Mouse (Mus musculus) inflammation-experienced regulatory T-cells, adult 6 months (primary cell): Measurements from ENCODE around the gene Hsd3b7. TPM values are rescaled to one million over a fixed set of nuclear protein-coding genes. Genes with fewer than 3 reads are reported as not detected.
A peak's percentile ranks its signal among the peaks of the same experiment; 100 is the strongest.

Source experiments
- ATAC-seq: one replicate; pipeline ENCODE4 v1.8.0; 2017
- polyA plus RNA-seq, 3 experiments: library from polyadenylated mRNA; unstranded; fragments of 100-300 nt; shearing (Covaris generic); gene quantifications; one replicate each; pipeline ENCODE4 v1.2.1; 2017

Hsd3b7 gene
- polyA plus RNA-seq, 3 experiments from 2014 or later = 3.6 to 5.5 (median 5.2) TPM

DNA sequence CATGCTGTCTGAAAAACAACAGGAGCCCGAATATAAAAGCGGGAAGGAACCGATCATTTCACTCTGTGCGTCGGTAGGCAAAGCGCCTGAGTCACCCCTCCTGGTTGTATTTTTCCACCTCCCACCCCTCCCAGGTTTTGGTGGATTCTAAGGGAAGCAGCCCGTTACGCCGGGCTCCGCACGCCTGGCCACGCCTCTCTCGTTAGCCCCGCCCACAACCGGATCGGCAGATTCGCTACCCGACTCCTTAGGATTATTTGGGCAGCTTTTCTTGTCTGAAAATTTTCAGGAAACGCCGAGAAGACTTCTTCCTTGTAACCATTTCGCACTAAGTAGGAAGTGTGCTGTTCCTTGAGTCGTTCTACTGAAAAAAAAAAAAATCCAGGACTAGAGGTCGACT lies 24.0 kb upstream of the Hsd3b7 start, which contains the start of gene Setd1a:
Setd1a (plus strand) TSS at position 245 of the 400 bp plus-strand sequence.
- peak; percentile 38 for ATAC-seq

DNA sequence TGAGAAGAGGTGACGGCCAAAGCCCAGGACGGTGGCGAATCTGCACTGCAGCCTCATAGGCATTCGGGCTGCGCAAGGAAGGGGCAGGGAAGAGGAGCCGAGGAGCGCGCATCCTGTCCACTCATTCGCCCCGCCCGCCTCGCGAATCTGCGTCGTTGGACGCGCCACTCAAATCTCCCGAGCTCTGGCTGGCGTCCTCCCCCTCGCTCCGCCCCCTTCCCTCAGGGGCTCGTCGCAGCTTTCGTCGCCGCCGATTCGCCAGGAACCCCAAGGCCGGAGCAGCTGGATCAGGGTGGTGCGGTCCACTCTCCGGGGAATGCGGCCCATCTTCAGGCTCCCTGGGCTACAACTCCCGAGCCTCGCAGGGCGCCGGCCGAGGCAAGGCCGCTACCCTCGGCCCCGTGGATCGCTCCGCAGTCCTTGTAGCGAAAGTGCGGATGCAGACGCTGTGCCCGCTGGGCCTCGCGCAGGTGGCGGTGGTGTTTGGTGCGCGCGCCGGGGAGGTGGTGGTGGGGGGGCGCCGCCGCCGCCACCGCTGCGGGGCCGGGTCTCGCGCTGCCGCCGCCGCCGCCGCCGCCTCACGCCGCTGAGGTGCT lies 23.4 kb upstream of the Hsd3b7 start:
- ATAC-seq = peak; percentile 96

DNA sequence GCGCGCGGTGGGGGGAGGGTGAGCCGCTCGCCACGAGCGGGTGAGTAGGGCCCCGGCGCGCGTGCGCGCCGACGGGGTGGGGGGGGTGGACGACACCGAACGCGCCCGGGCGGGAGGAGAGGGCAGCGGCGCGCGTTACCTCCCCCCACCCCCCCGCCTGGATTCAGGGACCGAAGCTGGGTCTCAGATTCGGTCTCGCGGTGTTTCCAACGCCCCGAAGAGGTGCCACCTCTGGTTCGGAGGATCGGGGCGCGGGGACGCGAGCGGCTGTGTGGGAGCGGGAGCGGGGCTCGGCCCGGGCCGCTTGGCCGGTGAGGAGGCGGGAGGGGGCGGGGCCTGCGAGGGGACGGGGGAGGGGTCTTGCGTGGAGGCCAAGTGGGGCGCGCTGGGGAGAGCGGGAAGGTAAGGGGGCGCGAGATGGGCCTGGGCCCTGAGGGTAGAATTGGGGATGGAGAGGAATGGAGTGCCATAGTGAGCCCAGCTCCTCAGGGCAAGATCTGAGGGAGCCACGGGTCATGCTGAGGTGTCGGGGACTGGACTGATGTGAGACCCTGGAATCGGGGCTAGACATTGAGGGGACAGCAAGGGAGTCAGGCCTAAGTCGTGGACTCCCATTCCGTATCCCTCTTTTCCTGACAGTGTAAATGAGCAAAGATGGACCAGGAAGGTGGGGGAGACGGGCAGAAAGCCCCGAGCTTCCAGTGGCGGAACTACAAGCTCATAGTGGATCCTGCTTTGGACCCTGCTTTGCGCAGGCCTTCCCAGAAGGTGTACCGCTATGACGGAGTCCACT lies 22.7 kb upstream of the Hsd3b7 start:
- no peak for ATAC-seq

- no peak for ATAC-seq
Measured at GRCm38 (mm10) chr7:127778350-127778749, 22.1 kb upstream of the Hsd3b7 start.

- ATAC-seq = no peak
Measured at GRCm38 (mm10) chr7:127785308-127785707, 15.1 kb upstream of the Hsd3b7 start, which contains the start of gene Gm49388. TSS of gene Gm49388 (plus strand) at chr7:127785608.

GRCm38 (mm10) chr7:127797076-127797845 lies 3.1 kb upstream of the Hsd3b7 start:
- ATAC-seq = no peak

- no peak for ATAC-seq
Measured at GRCm38 (mm10) chr7:127798591-127798990, 1.8 kb upstream of the Hsd3b7 start.

DNA sequence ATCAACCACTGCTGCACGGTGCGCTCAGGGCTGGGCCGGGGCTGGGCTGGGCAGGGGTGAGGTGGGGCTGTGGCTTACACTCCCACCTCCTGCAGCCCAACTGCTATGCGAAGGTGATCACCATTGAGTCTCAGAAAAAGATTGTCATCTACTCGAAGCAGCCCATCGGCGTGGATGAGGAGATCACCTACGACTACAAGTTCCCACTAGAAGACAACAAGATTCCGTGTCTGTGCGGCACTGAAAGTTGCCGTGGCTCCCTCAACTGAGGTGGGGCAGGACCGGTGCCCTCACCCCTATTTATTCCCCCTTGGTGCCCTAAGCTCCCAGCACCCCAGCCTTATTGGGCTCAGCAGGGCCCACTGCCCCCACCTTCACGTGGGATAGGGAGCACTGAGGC lies 1.2 kb upstream of the Hsd3b7 start:
- no peak for ATAC-seq

GRCm38 (mm10) chr7:127799738-127800137 lies 666 bp upstream of the Hsd3b7 start:
- no peak for ATAC-seq

GRCm38 (mm10) chr7:127801010-127801621 lies 712 bp downstream of the Hsd3b7 start:
- no peak for ATAC-seq

GRCm38 (mm10) chr7:127802313-127802712 lies 1.9 kb downstream of the Hsd3b7 start:
- ATAC-seq = no peak

GRCm38 (mm10) chr7:127808821-127809220 lies 8.4 kb downstream of the Hsd3b7 start:
- ATAC-seq = no peak

- ATAC-seq = no peak
Measured at GRCm38 (mm10) chr7:127809846-127810245, 9.4 kb downstream of the Hsd3b7 start.

DNA sequence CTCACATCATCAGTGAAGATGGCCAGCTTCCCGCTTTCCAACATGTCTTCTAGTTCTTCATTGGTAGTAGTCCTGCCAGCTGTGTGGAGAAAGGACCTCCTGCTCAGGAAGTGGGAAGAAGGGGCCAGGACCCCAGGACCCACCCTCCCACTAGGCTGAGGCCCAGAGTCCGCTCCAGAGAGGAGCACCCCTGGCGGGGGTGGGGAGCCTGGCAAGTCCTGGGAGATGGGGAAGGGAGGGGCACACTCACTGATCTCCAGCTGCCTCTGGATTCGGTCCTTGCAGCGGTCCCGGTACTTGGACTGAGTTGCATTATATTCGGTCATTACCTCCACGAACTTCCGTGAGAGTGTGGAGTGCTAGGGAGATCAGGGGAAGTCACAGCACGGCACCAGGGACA lies 10.2 kb downstream of the Hsd3b7 start:
- ATAC-seq = no peak

- no peak for ATAC-seq
Measured at GRCm38 (mm10) chr7:127811240-127811639, 10.8 kb downstream of the Hsd3b7 start.

GRCm38 (mm10) chr7:127812292-127812691 lies 11.9 kb downstream of the Hsd3b7 start:
- no peak for ATAC-seq

DNA sequence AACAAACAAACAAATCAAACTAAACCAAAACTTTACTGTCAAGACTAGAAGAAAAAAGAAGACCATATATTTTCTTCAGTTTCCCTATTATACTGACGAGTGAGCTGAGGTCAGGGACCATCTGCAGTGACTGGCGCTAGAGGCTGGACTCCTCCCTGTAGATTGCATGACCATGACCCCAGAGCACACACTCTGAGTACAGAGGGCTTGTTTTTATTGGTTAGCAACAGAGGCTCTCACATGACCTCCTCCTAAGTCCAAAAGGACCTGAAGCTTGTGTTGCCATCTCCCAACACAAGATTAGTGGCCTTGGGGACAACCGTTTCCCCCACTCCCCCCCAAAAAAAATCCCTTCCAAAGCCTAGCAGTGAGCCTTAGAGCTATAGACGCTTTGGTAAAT lies 13.4 kb downstream of the Hsd3b7 start:
- no peak for ATAC-seq

- no peak for ATAC-seq
Measured at GRCm38 (mm10) chr7:127814241-127814921, 14.0 kb downstream of the Hsd3b7 start.

DNA sequence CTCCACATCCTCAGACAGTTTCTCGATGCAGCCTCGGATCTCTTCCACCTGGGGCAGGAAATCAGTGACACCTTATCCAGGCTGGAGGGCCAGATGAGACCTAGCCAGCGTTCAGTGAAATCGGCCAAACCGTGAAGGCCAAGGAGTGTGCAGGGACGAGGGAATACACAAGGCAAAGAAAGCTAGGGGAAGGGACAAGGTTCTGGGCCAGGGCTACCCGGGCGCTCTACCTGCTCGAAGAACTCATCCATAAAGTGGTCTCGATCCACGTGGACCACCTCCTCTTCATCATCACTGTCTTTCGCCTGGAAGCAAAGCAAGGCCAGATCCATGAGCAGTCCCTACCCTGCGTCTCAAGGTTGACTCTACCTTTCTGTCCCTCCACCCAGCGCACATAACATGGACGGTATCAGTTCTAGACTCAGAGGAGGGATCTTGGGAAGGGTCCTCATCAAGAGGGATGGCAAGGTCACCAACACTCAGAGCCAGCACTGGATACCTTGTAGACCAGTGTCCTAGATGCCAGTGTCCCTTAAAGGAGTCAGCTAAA lies 14.8 kb downstream of the Hsd3b7 start:
- no peak for ATAC-seq

- ATAC-seq = no peak
Measured at GRCm38 (mm10) chr7:127815954-127816821, 15.8 kb downstream of the Hsd3b7 start.

DNA sequence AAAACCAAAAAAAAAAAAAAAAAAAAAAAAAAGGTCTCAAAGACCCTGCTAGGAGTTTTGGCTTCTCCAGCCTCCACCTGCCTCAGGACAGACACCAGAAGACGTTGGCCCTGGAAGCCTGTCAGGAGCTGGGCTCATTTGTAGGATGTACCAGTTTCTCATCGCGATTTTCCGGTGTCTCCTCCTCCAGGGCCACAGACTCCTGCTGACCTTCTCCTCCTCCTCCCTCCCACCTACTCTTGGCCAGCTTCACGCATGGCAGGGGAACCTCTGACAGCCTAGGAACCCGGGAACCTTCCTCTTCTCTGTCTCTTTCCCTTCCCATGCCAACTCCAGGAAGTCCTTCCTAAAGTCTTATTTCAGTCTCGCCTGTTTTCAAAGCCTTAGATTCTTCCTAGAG lies 16.6 kb downstream of the Hsd3b7 start:
- no peak for ATAC-seq
